Mouse (Mus musculus) lung, postnatal 0 days (tissue): ENCODE measurements around the gene Hps3.

Source experiments
- CTCF ChIP-seq: IDR thresholded peaks from 2 replicates; pipeline ENCODE4 v1.5.1; 2016; ENCODE audit warnings: antibody characterized with exemption, mild to moderate bottlenecking
- EP300 ChIP-seq: IDR thresholded peaks from 2 replicates; pipeline ENCODE4 v1.6.1; 2016; ENCODE audit warnings: antibody characterized with exemption, mild to moderate bottlenecking, control low read depth

GRCm38 (mm10) chr3:19962769-19963513 lies 72.2 kb downstream of the Hps3 start:
- TF ChIP-seq CTCF (no peak), EP300 (no peak)
